Mouse (Mus musculus) erythroblast, embryonic 14.5 days (primary cell): Measurements from ENCODE around the gene Ndufaf3.

Experiments used
- GATA1 ChIP-seq: IDR thresholded peaks from 2 replicates; pipeline ENCODE4 v1.6.1; 2012; ENCODE audit warnings: low read length, inconsistent platforms, mixed read lengths
- TAL1 ChIP-seq: IDR thresholded peaks from 3 replicates; pipeline ENCODE4 v1.6.1; 2012; ENCODE audit warnings: low read length, inconsistent platforms, mixed read lengths

DNA sequence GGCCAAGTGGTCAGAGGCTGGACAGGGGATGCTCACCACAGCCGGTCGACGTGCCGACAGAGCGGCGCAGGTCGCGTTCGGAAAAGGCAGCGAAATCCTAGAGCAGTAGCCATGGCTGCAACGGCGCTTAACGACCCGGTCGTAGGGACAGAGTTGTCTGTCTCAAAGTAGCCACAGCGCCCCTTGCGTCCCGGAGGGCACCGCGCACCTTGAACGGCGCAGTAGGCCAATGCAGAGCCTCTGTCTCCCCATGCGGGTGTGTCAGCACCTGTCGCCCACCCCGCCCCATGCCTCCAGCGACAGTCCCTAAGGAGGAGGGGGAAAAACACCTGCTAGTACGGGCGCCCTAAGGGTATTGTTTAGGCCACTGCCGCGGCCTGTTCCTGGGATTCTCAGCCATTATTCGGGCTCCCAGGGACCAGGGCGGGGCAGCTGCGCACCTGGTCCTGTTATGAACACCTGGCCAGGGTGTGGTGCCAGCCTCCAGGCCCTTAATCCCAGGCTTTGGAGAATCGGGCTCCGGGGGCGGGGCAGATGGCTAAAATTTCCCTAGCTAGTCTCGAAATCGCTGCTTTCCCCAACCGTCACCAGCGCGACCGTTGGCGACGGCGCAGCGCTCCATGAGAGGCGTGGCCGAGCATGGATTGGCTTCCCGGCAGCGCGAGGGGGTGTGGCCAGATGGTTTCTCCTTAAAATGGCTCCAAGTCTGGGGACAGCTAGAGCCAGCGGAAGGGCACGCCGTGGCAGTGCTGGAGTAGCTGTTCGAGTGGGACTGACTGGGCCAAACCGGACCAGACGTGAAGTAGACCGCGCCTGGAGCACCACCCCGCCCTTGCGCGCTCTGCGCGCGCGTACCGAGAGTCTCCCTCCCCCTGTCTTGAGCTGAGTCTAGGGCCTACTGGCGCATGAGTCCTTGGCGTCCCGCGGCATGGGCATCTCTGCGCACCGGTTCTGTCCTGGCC lies at the start of gene Ndufaf3:
- TF ChIP-seq GATA1 (no peak), TAL1 (no peak)
